30 mouse cellular contexts compared by ENCODE assay signal in the genomic region with DNA sequence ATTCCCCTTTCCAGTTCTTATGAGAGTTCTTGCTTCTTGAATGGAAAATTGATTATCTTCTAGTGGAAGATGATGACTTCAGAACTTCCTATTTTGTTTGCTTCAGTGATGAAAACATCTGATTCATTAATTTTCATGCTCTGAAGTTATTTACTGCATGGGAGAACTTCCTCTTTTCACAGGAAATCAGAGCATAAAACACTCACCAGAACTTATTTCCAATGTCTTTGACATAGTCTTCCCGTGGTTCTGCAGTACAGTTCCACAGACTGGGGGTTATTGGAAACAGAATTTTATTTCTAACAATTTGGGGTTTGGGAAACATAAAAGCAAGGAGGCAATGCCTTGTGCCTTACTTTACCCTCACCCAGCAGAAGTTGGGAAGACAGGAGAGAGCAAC. TPM values are rescaled to one million over a fixed set of nuclear protein-coding genes. Genes with fewer than 3 reads are reported as not detected.
DNase-seq lines count a peak whose midpoint lies in the region; ATAC-seq and TF ChIP-seq lines count a peak whose summit lies in the region.
"Had no signal": no experiment of that assay in that cellular context is flagged by ENCODE, and none has a peak within 500 bp of the region (broad histone marks: within the 10 kb centered on the region; RNA-seq: fewer than 3 reads in every experiment).

No protein-coding gene starts in this region.

- TF ChIP-seq POLR2A in spleen, adult 2 months (IDR thresholded peaks at IDR 0.05; ENCODE audit: low read depth, low read length): no peak

- no peaks in the 10 kb centered on the region for H3K9me3 ChIP-seq in kidney, embryonic 15.5 days (replicated peaks)
- H3K9me3 ChIP-seq: embryonic facial prominence, embryonic 15.5 days; forebrain, embryonic 10.5 days; heart, embryonic 15.5 days; intestine, embryonic 15.5 days had no signal

- ATAC-seq in cerebellum, adult (ENCODE audit: insufficient number of reproducible peaks, low FRiP score, low TSS enrichment): no peak
- no peak for ATAC-seq in kidney, embryonic 15.5 days (replicated peaks; ENCODE audit: low FRiP score)
- ATAC-seq: activated CD4-positive, CD25-positive, alpha-beta regulatory T cell, adult 4 months; CD4-positive, CD25-positive, alpha-beta regulatory T cell, adult 4 months; forebrain, embryonic 14.5 days; hindbrain, postnatal 0 days; intestine, embryonic 15.5 days had no signal

- no peaks in the 10 kb centered on the region for H3K36me3 ChIP-seq in spleen, adult 2 months (ENCODE audit: control insufficient read depth, insufficient read depth, low read length)
- H3K36me3 ChIP-seq in macrophage (ENCODE audit: inconsistent target): no peaks in the 10 kb centered on the region
- H3K36me3 ChIP-seq in splenic B cell, adult 2 months (ENCODE audit: control insufficient read depth, insufficient read depth, low read length, poor library complexity, severe bottlenecking): no peaks in the 10 kb centered on the region
- no peaks in the 10 kb centered on the region for H3K36me3 ChIP-seq in kidney, embryonic 15.5 days
- H3K36me3 ChIP-seq: embryonic facial prominence, embryonic 15.5 days; forebrain, embryonic 10.5 days; heart, embryonic 15.5 days; intestine, embryonic 15.5 days had no signal

- H3K79me2 ChIP-seq in macrophage (ENCODE audit: inconsistent target): no peaks in the 10 kb centered on the region

- no peak for TF ChIP-seq CTCF in spleen, adult 2 months (IDR thresholded peaks at IDR 0.05; ENCODE audit: extremely low read depth, insufficient read depth, insufficient read length, insufficient replicate concordance)

- WGBS in spleen, adult 2 months: 2% methylated on average over 1 of the region's 1 CpGs
- 0% methylated on average over 1 of the region's 1 CpGs for whole genome bisulfite sequencing in macrophage (ENCODE audit: missing documents)
- 64% methylated on average over 1 of the region's 1 CpGs for WGBS in kidney, embryonic 15.5 days

- no peak overlapping the region for H3K4me3 ChIP-seq in spleen, adult 2 months (ENCODE audit: extremely low read depth, insufficient read depth, insufficient read length)
- no peak overlapping the region for H3K4me3 ChIP-seq in brown adipose tissue, adult 24 weeks (ENCODE audit: insufficient read depth, low read depth, low read length)
- H3K4me3 ChIP-seq in macrophage (ENCODE audit: inconsistent target): no peak overlapping the region
- H3K4me3 ChIP-seq in kidney, embryonic 15.5 days (replicated peaks): no peak overlapping the region
- H3K4me3 ChIP-seq: embryonic facial prominence, embryonic 15.5 days; erythroblast, embryonic 14.5 days; forebrain, embryonic 10.5 days; heart, adult 2 months; heart, embryonic 15.5 days; intestine, embryonic 15.5 days had no signal

- no peaks in the 10 kb centered on the region for H3K27me3 ChIP-seq in spleen, adult 2 months (ENCODE audit: control insufficient read depth, insufficient read depth, low read length)
- H3K27me3 ChIP-seq in splenic B cell, adult 2 months (ENCODE audit: control insufficient read depth, insufficient read depth, low read length, poor library complexity, severe bottlenecking): no peaks in the 10 kb centered on the region
- no peaks in the 10 kb centered on the region for H3K27me3 ChIP-seq in kidney, embryonic 15.5 days
- H3K27me3 ChIP-seq: embryonic facial prominence, embryonic 15.5 days; heart, embryonic 15.5 days; intestine, embryonic 15.5 days had no signal

- peaks cover 10% of the 10 kb centered on the region; the same call in 1 of the 2 replicates for H3K4me1 ChIP-seq in spleen, adult 2 months (ENCODE audit: control insufficient read depth, insufficient read depth, insufficient read length)
- H3K4me1 ChIP-seq in brown adipose tissue, adult 24 weeks (ENCODE audit: control insufficient read depth, insufficient read depth, insufficient read length, low read length): peaks cover 2% of the 10 kb centered on the region; the same call in 1 of the 2 replicates
- H3K4me1 ChIP-seq in kidney, embryonic 15.5 days: no peaks in the 10 kb centered on the region
- H3K4me1 ChIP-seq: embryonic facial prominence, embryonic 15.5 days; forebrain, embryonic 10.5 days; heart, embryonic 15.5 days; intestine, embryonic 15.5 days had no signal

- 0 out of 2 replicates have a peak overlapping the region, but pooled peaks have one; percentile 27 for H3K27ac ChIP-seq in spleen, adult 2 months (ENCODE audit: insufficient read depth, low read length)
- peak overlapping the region; percentile 34; the same call in 1 of the 2 replicates for H3K27ac ChIP-seq in brown adipose tissue, adult 24 weeks (replicated peaks; ENCODE audit: low read depth, low read length)
- peak overlapping the region; percentile 85 for H3K27ac ChIP-seq in macrophage
- no peak overlapping the region for H3K27ac ChIP-seq in kidney, embryonic 15.5 days
- H3K27ac ChIP-seq: embryonic facial prominence, embryonic 15.5 days; forebrain, embryonic 10.5 days; heart, adult 2 months; heart, embryonic 15.5 days; hindbrain, postnatal 0 days; intestine, embryonic 15.5 days had no signal

- no peak overlapping the region for H3K4me2 ChIP-seq in kidney, embryonic 15.5 days
- H3K4me2 ChIP-seq: embryonic facial prominence, embryonic 15.5 days; heart, embryonic 11.5 days; heart, embryonic 15.5 days; intestine, embryonic 15.5 days had no signal

- no peak overlapping the region for H3K9ac ChIP-seq in kidney, embryonic 15.5 days
- H3K9ac ChIP-seq: embryonic facial prominence, embryonic 15.5 days; heart, embryonic 15.5 days; intestine, embryonic 15.5 days had no signal

- DNase-seq in spleen, adult 2 months (ENCODE audit: low read depth in 1 of 2, low spot score in 2 of 2): no peak
- no peak for DNase-seq in spleen, postnatal 10 days (ENCODE audit: low spot score in 2 of 2)
- peak; percentile 67 for DNase-seq in splenic B cell, adult 2 months (ENCODE audit: low read depth, low spot score)
- DNase-seq in frontal cortex, postnatal 36 days (ENCODE audit: low spot score in 2 of 2): no peak
- DNase-seq: adrenal gland, postnatal 25 days; cerebellum, adult 2 months; cerebellum, postnatal 10 days; embryo, embryonic 11 days; gastrocnemius, postnatal 10 days; heart, adult 2 months; kidney, adult 18-20 months had no signal

RNA-seq across cellular contexts. Expression of gene Tnfsf18, which starts 25.8 kb away (rescaled TPM):
- polyA plus RNA-seq in spleen, adult 2 months (2012; rRNA removed): 0.09 and 0.21 TPM in 2 replicates
- not detected in 2 replicates for polyA plus RNA-seq in brown adipose tissue, adult 24 weeks (2012; ENCODE audit: insufficient read depth, insufficient read length, missing spikeins)
- under 1 TPM in 6 of 26 experiments, not detected in 20; 0.36 to 0.73 (median 0.46) TPM for total RNA-seq in macrophage (2018; cell fraction: chromatin; rRNA removed)
- 1 to 10 TPM in 11 of 26 experiments, under 1 TPM in 15; 0.06 to 2.3 (median 0.89) TPM for total RNA-seq in macrophage (2018; cell fraction: cytosol; rRNA removed)
- total RNA-seq in macrophage (2018; cell fraction: nucleus; rRNA removed): 1 to 10 TPM in 10 of 26 experiments, under 1 TPM in 12, not detected in 4; 0.22 to 1.9 (median 0.88) TPM
- 0.42 to 0.97 TPM in 2 of 3 replicates, not detected in the other for polyA plus RNA-seq in macrophage (2018)
- 0.17 TPM in 1 of 2 replicates, not detected in the other for polyA plus RNA-seq in kidney, embryonic 15.5 days (2015; fragmentation: Nextera tagmentation; extraction: Ambion mirVana)
- total RNA-seq: adrenal gland, adult 18-20 months; adrenal gland, postnatal 25 days; gastrocnemius, postnatal 10 days; gastrocnemius, postnatal 4 days; MEL had no signal
- polyA plus RNA-seq: activated CD4-positive, CD25-positive, alpha-beta regulatory T cell, adult 4 months; CD4-positive, CD25-positive, alpha-beta regulatory T cell, adult 4 months; cerebellum, adult 2 months; embryonic facial prominence, embryonic 11.5 days; erythroblast, embryonic 14.5 days; forebrain, embryonic 10.5 days; forebrain, embryonic 14.5 days; heart, adult 2 months; hindbrain, embryonic 11.5 days; hindbrain, postnatal 0 days; intestine, embryonic 15.5 days had no signal
